Mouse (Mus musculus): ENCODE measurements around the gene Hapln2.

Gene Hapln2

DNA sequence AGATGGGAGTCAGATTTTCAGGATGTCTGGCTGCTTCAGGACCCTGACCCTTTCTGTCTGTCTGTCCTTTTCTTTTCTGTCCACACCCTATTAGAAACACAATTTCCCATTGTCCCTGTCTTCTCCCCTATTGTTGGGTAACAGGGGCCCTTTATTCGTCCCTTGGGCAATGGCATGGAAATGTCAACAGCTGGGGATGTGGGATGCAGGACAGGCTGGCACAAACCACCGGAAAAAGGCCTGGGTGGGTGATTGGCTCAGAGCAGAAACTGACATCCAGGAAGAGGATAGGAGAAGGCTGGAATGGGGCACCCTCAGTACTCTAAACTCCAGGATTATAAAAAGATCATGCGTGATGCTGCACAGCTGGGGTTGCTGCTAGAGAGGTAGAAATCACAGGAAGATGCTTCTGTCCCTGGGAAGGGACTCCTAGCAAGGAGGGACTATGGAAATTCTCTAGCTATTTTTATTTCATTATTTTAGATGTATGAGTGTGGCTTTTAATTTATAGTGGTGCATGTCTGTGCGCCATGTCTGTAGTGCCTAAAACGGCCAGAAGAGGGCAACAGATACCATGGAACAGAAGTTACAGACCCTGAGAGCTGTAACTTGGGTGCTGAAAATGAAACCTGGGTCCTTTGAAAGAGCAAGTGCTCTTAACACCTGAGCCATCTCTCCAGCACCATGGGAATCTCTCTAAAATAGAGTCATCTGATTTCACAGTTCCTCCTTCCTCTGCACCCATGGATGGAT lies at the start of gene Hapln2:
Hapln2 (minus strand) TSS at position 150 of the 753 bp plus-strand sequence.
- no peak for DNase-seq (ENCODE audit: low spot score in 2 of 2)

GRCm38 (mm10) chr3:88074766-88075165 lies 47.4 kb upstream of the Hapln2 start:
- DNase-seq (ENCODE audit: low spot score in 2 of 2) = no peak

GRCm38 (mm10) chr3:88074351-88074750 lies 47.0 kb upstream of the Hapln2 start:
- no peak for DNase-seq (ENCODE audit: low spot score in 2 of 2)

DNA sequence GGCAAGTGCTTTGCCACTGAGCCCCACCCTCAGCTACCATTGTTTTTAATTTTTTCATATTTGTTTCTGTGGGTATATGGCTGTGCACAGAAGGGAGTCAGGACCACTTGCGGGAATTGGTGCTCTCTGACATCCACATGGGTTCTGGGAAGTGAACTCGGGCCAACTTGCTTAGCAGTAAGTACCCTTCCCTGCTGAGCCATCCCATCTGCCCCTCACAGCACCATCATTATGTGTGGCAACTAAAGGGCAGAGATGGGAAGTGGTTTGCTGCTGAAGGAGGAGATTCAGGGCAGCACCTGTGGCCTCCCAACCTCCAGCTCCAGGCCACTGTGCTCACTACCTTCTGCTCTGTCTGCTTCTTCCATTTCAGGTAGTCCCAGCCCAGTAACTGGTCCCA lies 46.2 kb upstream of the Hapln2 start:
- no peak for DNase-seq (ENCODE audit: low spot score in 2 of 2)

DNA sequence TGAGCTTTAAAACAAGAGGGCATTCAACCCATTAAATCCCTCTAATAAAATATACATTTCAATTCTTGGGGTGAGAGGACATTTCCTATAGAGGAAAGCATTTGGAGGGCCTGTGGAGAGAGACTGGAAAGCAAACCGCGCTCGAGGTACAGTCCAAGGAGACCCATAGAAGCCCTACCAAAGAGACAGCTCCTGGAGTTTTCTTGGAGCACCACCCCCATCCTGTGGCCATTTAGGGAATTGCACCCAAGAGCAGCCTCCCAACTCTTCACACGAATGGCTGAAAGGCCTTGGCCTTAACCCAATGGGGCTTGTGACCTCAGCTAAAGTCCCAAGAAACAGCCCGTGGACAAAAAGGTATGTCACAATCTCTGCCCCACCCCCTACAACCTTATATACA lies 44.4 kb upstream of the Hapln2 start:
- DNase-seq (ENCODE audit: low spot score in 2 of 2) = peak; percentile 67 to 82

GRCm38 (mm10) chr3:88068386-88068785 lies 41.0 kb upstream of the Hapln2 start:
- DNase-seq (ENCODE audit: low spot score in 2 of 2) = no peak

DNA sequence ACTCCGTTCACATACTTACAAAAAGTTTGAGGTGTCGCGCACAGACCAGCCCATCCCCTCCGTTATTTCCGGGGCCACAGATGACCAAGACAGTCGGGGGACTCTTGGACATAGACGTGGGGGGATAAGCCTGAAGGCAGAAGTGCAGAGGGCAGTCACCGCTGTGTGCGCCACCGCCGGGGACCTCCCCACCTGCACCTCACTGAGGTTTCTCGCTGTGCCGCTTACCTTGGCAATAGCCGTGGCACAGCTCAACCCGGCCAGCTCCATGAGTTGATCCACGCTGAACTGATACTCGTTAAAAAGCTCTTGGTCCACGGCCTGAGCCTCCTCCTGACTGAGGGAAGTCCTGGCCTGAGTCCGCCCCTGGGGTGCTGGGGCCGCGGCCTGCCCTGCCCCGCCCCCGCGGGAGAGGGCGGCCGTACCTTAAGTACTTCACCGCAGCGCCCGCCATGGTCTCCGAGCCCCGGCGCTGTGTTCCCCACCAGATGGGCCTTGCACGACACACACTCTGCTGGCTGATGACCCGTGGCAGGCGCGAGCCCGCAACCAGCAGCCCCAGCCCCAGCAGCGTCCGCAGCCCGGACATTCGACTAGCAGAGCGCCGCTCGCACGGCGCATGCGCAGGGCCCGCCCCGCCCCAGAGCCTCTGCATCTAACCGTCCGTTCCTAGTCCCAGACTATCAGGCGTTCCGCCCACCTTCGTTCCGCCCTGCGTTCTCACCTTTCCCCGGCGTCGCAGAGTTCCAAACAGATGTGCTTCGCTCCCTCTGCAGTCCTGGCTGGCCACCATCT lies 30.7 kb upstream of the Hapln2 start, which contains the start of gene Naxe:
Naxe (minus strand) TSS at position 594 of the 795 bp plus-strand sequence.
- peak; percentile 61 to 77 for DNase-seq (ENCODE audit: low spot score in 2 of 2)

GRCm38 (mm10) chr3:88057030-88057429 lies 29.6 kb upstream of the Hapln2 start:
- DNase-seq (ENCODE audit: low spot score in 2 of 2) = no peak

- no peak for DNase-seq (ENCODE audit: low spot score in 2 of 2)
These were observed 22.1 kb upstream of the Hapln2 start for GRCm38 (mm10) chr3:88049532-88049931.

DNA sequence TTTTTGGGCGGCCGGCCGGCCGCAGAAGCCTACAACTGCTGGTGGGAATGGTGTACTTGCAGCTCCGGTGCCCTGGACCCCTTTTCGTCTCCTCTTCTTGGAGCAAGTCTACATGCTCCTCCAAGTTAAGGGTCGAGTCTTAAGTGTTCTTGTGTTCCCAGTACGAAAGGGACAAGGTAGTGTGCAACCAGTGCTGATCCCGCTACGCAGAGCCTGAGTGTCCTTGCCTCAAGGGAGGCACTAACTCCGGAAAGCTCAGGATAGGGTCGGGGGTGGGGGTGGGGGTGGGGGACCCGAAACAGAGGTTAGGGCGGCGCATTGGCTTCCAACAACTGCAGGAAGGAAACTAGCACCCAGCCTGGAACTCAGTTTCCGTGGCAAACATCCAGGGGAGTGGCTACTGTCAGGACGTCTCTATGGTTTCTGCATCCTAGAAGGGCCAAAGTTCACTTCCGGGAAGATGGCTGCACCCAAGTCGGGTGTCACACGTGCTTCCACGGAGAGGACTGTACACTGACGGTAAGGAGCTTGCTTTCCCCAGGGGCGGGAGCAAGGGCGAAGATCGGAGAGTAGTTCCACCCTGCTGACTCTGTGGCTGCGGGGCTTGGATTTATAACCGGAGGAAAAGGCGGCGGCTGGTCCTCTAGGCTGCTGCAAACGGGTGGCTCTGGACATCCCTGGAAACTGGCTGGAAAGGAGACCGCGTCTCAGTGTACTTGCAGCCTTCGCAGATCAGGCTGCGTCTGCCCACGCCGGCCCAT lies 15.5 kb upstream of the Hapln2 start, which contains the start of gene Gpatch4:
Gpatch4 (plus strand) TSS at position 448 of the 761 bp plus-strand sequence.
- DNase-seq (ENCODE audit: low spot score in 2 of 2) = peak; percentile 68 to 94

DNA sequence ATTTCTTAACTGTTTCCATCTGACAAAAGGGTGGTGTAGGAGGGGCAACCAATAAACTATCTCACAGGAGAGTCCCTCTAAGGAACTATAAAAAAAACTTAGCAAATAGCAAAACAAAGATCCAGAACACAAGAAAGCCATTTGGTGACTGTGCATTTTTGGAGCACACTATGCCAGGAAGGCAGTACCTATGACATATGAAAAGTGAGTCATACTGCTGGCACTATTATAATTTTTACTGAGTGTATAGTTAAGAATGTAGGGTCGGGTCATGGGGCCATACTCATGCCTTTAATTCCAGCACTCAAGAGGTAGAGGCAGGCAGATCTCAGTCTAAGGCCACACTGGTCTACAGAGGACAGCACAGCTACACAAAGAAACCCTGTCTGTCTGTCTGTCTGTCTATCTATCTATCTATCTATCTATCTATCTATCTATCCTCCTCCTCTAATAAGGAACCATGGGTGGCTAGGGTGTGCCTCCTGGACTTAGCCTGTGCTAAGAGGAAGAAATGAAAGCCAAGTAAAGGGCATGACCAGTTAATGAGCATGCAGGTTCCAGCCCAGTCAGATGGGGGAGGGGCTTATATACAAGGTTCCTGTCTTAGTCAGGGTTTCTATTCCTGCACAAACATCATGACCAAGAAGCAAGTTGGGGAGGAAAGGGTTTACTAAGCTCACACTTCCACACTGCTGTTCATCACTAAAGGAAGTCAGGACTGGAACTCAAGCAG lies 8.3 kb upstream of the Hapln2 start:
- no peak for DNase-seq (ENCODE audit: low spot score in 2 of 2)

- no peak for DNase-seq (ENCODE audit: low spot score in 2 of 2)
These were observed 6.1 kb upstream of the Hapln2 start for GRCm38 (mm10) chr3:88033506-88033905.

- DNase-seq (ENCODE audit: low spot score in 2 of 2) = no peak
These were observed 3.4 kb upstream of the Hapln2 start for GRCm38 (mm10) chr3:88030608-88031395.

DNA sequence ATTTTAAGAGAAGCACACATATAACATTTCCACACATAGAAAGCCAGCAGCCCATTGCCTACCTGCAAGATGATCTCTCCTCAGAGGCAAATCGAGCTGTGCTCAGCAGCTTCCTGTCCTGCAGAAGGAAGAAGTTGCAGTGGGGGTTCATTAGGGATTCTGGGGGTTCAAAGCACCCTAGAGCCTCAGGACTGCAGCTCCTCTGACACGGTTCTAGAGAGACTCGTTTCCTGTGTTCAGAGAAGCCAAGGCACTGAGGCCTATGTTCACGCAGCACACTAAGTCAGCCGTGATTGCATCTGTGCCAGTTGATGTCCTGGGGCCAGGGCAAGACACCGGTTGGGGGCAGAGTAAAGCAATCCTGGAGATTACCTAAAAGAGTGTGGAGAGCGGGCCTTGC lies 560 bp downstream of the Hapln2 start:
- no peak for DNase-seq (ENCODE audit: low spot score in 2 of 2)

GRCm38 (mm10) chr3:88023192-88024074 lies 4.0 kb downstream of the Hapln2 start:
- DNase-seq (ENCODE audit: low spot score in 2 of 2) = no peak

DNA sequence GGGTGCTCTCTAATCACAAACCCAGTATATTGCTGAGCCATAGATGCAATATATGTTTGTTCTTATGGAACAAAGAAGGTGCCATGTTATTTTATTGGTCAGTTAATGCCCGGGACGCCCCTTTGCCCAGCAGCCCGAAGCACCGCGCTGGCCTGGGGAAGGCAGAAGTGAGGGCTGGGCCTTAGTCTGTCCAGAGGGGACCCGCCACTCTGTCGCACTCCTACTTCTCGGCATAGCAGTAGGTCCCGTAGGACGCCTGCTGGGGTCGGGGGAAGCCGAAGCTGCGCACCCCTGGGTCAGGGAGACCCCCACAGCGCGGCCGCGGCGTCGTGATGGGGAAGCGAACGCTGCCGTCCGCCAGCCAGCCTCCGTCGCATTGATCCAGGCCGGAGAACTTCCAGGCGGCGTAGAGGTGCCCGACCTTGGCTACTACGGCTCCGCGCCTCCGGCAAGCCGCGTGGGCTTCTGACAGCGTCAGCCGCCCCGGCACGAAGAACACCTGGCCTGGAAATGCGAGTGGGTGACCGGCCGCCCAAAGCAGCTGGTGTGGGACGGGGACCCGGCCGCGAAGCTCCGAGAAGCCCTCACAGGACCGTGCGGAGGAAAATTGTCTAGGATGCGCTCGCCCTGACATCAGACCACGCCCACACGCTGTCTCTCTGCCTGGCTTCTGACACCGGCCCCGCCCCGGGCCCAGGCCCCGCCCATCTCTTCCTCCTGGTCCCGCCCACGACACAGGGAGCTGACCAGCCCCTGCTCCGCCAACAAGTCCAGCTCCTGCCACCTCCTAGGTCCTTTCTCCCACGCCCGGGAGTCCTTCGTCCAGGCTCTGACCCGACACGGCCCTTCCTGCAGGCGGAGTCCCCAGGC lies 4.8 kb downstream of the Hapln2 start:
- DNase-seq (ENCODE audit: low spot score in 2 of 2) = peak; percentile 28 to 51

DNA sequence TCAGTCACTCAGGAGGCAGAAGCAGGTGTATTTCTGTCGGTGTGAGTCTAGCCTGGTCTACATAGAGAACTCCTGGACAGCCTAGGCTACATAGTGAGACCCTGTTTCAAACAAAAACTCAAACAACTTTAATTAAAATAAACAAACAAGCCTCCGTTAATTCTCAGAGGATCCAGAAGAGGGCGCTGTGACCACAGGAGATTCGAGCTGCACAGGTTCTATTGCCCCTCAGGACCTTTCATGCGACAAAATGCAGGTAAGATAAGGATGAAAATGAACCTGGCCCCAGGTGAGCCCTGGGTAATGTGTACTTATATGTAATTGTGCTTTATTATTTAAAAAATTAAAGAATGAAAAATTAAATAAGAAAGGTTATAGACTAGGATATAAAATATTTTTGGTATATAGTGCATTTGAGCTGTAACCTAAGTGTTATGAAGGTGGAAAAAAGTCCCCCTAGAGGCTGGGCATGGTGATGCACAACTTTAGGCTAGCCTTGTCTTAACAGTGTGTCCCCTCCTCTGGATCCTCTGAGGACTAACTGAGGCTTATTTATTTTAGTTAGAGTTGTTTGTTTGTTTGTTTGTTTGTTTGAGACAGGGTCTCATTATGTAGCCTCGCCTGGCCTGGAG lies 16.6 kb downstream of the Hapln2 start:
- DNase-seq (ENCODE audit: low spot score in 2 of 2) = peak in 1 of 2 experiments; percentile 34
